Mouse (Mus musculus): Measurements from ENCODE around the gene Ugt1a8.

DNA sequence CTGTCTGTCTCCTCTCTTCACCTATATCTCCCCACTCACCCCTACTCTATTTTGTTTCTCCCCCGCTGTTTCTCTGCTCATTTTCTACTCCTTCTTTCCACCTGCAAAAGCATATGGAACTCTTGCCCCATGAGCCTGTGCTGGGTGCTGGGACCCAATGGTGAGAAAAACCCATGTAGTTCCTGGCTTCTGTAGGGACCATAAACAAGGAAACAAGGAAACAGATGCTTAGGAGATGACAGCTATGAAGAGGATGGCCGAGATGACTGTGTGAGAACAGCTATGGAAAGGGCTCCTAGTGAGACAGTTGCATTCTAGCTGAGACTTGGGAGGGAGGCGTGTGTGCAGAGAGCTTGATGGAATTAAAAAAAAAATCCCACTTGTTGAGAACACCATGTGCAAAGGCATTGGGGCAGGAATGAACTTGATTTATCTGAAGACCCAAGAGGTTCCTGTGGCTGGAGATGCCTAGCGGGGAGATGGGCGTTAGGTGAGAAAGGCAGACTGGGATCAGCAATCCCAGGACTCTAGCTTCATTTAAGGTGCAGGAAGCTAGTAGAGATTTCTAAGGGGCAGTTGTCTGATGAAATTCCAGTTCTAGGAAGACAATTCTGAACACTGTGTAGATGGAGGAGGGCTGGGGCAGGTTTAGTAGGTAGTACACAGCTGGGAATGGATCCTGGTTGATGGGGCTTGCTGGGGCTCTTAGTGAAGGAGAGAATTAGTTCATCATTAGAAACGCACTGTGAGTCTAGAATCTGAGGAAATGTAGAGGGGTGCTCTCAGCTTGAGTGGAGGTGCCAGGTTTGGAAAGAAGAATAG is 143.6 kb downstream of the Ugt1a8 start:
- TF ChIP-seq POLR2AphosphoS5 (IDR thresholded peaks at IDR 0.05; ENCODE audit: insufficient replicate concordance, low read depth, low read length) = no peak
- no peak for TF ChIP-seq CTCF (IDR thresholded peaks at IDR 0.05; ENCODE audit: low read depth, low read length)
- no peak for TF ChIP-seq TAL1 (conservative IDR thresholded peaks at IDR 0.05; ENCODE audit: low read depth, low read length)
- no peak for TF ChIP-seq GATA1 (IDR thresholded peaks at IDR 0.05; ENCODE audit: borderline replicate concordance, low read length)

Measured in G1E (cell line).